Mouse (Mus musculus): ENCODE data around the gene Pbx1.

GRCm38 (mm10) chr1:168265090-168265489 lies 167.0 kb downstream of the Pbx1 start:
- TF ChIP-seq POLR2AphosphoS2 (IDR thresholded peaks at IDR 0.05; ENCODE audit: low read length), result no peak
- no peak for TF ChIP-seq EP300 (IDR thresholded peaks at IDR 0.05; ENCODE audit: low read depth in 1 of 2, low read length in 2 of 2)

Data from MEL (cell line).